Mouse (Mus musculus): ENCODE data around the gene Ptgds. TPM values are rescaled to one million over a fixed set of nuclear protein-coding genes. Genes with fewer than 3 reads are reported as not detected.

Ptgds gene
- polyA plus RNA-seq, 2 experiments: 0.17 to 0.96 TPM

- 13% methylated on average over 7 of the region's 7 CpGs for WGBS (ENCODE audit: insufficient replicate concordance)
- no peak for DNase-seq (ENCODE audit: low read depth in 3 of 3, low spot score in 3 of 3)
- Histone ChIP-seq H3K9ac (replicated peaks) (no peak overlapping the region), H3K27ac (no peak overlapping the region), H3K4me3 (ENCODE audit: insufficient read depth in 1 of 2, low read depth in 2 of 2, low read length in 2 of 2) (no peak overlapping the region), H3K36me3 (replicated peaks; ENCODE audit: control insufficient read depth, insufficient read depth, low read depth) (no peaks in the 10 kb centered on the region), H3K4me2 (ENCODE audit: low read depth) (no peak overlapping the region), H3K27me3 (ENCODE audit: control insufficient read depth, insufficient read depth, low read length) (no peaks in the 10 kb centered on the region), H3K9me3 (ENCODE audit: control insufficient read depth, low read length) (no peaks in the 10 kb centered on the region), H3K4me1 (replicated peaks; ENCODE audit: control insufficient read depth in 2 of 2, insufficient read depth in 2 of 2, low read length in 1 of 2) (peaks cover 0 to 15% of the 10 kb centered on the region in 2 experiments; a peak in 2 of 4 replicates)
- TF ChIP-seq EP300 (IDR thresholded peaks at IDR 0.05; ENCODE audit: low read depth): no peak
- peak; percentile 69 for TF ChIP-seq CTCF (IDR thresholded peaks at IDR 0.05; ENCODE audit: low read depth)
- no peak for ATAC-seq (ENCODE audit: insufficient read depth)
These were observed 13.1 kb upstream of the Ptgds start for GRCm38 (mm10) chr2:25482969-25483368.

GRCm38 (mm10) chr2:25480541-25480940 lies 10.7 kb upstream of the Ptgds start:
- WGBS (ENCODE audit: insufficient replicate concordance): 68% methylated on average over 1 of the region's 1 CpGs

GRCm38 (mm10) chr2:25479551-25480311 lies 9.9 kb upstream of the Ptgds start:
- Histone ChIP-seq H3K27ac (no peak overlapping the region), H3K9me3 (ENCODE audit: control insufficient read depth, low read length) (no peaks in the 10 kb centered on the region), H3K27me3 (ENCODE audit: control insufficient read depth, insufficient read depth, low read length) (no peaks in the 10 kb centered on the region), H3K4me3 (ENCODE audit: insufficient read depth in 1 of 2, low read depth in 2 of 2, low read length in 2 of 2) (no peak overlapping the region), H3K4me1 (replicated peaks; ENCODE audit: control insufficient read depth in 2 of 2, insufficient read depth in 2 of 2, low read length in 1 of 2) (no peaks in the 10 kb centered on the region), H3K9ac (replicated peaks) (no peak overlapping the region), H3K36me3 (replicated peaks; ENCODE audit: control insufficient read depth, insufficient read depth, low read depth) (no peaks in the 10 kb centered on the region), H3K4me2 (ENCODE audit: low read depth) (no peak overlapping the region)
- no peak for ATAC-seq (ENCODE audit: insufficient read depth)
- 48% methylated on average over 10 of the region's 10 CpGs for WGBS (ENCODE audit: insufficient replicate concordance)
- TF ChIP-seq EP300 (IDR thresholded peaks at IDR 0.05; ENCODE audit: low read depth) (no peak), CTCF (IDR thresholded peaks at IDR 0.05; ENCODE audit: low read depth) (no peak)
- DNase-seq (ENCODE audit: low read depth in 3 of 3, low spot score in 3 of 3): no peak

More at GRCm38 (mm10) chr2:25480541-25480940, 10.7 kb upstream of the Ptgds start:
- Histone ChIP-seq H3K36me3 (replicated peaks; ENCODE audit: control insufficient read depth, insufficient read depth, low read depth) (no peaks in the 10 kb centered on the region), H3K27me3 (ENCODE audit: control insufficient read depth, insufficient read depth, low read length) (no peaks in the 10 kb centered on the region), H3K4me2 (ENCODE audit: low read depth) (no peak overlapping the region), H3K27ac (no peak overlapping the region), H3K9me3 (ENCODE audit: control insufficient read depth, low read length) (no peaks in the 10 kb centered on the region), H3K4me1 (replicated peaks; ENCODE audit: control insufficient read depth in 2 of 2, insufficient read depth in 2 of 2, low read length in 1 of 2) (peaks cover 0 to 2% of the 10 kb centered on the region in 2 experiments; a peak in 2 of 4 replicates), H3K9ac (replicated peaks) (no peak overlapping the region), H3K4me3 (ENCODE audit: insufficient read depth in 1 of 2, low read depth in 2 of 2, low read length in 2 of 2) (no peak overlapping the region)
- TF ChIP-seq CTCF (IDR thresholded peaks at IDR 0.05; ENCODE audit: low read depth) (no peak), EP300 (IDR thresholded peaks at IDR 0.05; ENCODE audit: low read depth) (no peak)
- no peak for DNase-seq (ENCODE audit: low read depth in 3 of 3, low spot score in 3 of 3)
- ATAC-seq (ENCODE audit: insufficient read depth): no peak

- no peak for DNase-seq (ENCODE audit: low read depth in 3 of 3, low spot score in 3 of 3)
These were observed 8.3 kb upstream of the Ptgds start for GRCm38 (mm10) chr2:25477967-25478675.

GRCm38 (mm10) chr2:25477541-25477940 lies 7.7 kb upstream of the Ptgds start:
- no peak for DNase-seq (ENCODE audit: low read depth in 3 of 3, low spot score in 3 of 3)
- no peaks in the 10 kb centered on the region for H3K9me3 ChIP-seq (ENCODE audit: control insufficient read depth, low read length)
- no peaks in the 10 kb centered on the region for H3K36me3 ChIP-seq (replicated peaks; ENCODE audit: control insufficient read depth, insufficient read depth, low read depth)
- H3K4me2 ChIP-seq (ENCODE audit: low read depth): no peak overlapping the region
- H3K4me3 ChIP-seq (ENCODE audit: insufficient read depth in 1 of 2, low read depth in 2 of 2, low read length in 2 of 2): no peak overlapping the region
- TF ChIP-seq CTCF (IDR thresholded peaks at IDR 0.05; ENCODE audit: low read depth) (no peak), EP300 (IDR thresholded peaks at IDR 0.05; ENCODE audit: low read depth) (no peak)
- no peak for ATAC-seq (ENCODE audit: insufficient read depth)
- 72% methylated on average over 8 of the region's 8 CpGs for WGBS (ENCODE audit: insufficient replicate concordance)
- H3K27ac ChIP-seq: no peak overlapping the region
- H3K9ac ChIP-seq (replicated peaks): no peak overlapping the region
- no peaks in the 10 kb centered on the region for H3K4me1 ChIP-seq (replicated peaks; ENCODE audit: control insufficient read depth in 2 of 2, insufficient read depth in 2 of 2, low read length in 1 of 2)
- no peaks in the 10 kb centered on the region for H3K27me3 ChIP-seq (ENCODE audit: control insufficient read depth, insufficient read depth, low read length)

More at GRCm38 (mm10) chr2:25477967-25478675, 8.3 kb upstream of the Ptgds start:
- TF ChIP-seq CTCF (IDR thresholded peaks at IDR 0.05; ENCODE audit: low read depth) (no peak), EP300 (IDR thresholded peaks at IDR 0.05; ENCODE audit: low read depth) (no peak)
- 77% methylated on average over 3 of the region's 3 CpGs for WGBS (ENCODE audit: insufficient replicate concordance)
- H3K27me3 ChIP-seq (ENCODE audit: control insufficient read depth, insufficient read depth, low read length): no peaks in the 10 kb centered on the region
- H3K4me2 ChIP-seq (ENCODE audit: low read depth): no peak overlapping the region
- no peak for ATAC-seq (ENCODE audit: insufficient read depth)
- no peak overlapping the region for H3K4me3 ChIP-seq (ENCODE audit: insufficient read depth in 1 of 2, low read depth in 2 of 2, low read length in 2 of 2)
- H3K4me1 ChIP-seq (replicated peaks; ENCODE audit: control insufficient read depth in 2 of 2, insufficient read depth in 2 of 2, low read length in 1 of 2): no peaks in the 10 kb centered on the region
- no peak overlapping the region for H3K9ac ChIP-seq (replicated peaks)
- H3K27ac ChIP-seq: no peak overlapping the region
- H3K36me3 ChIP-seq (replicated peaks; ENCODE audit: control insufficient read depth, insufficient read depth, low read depth): no peaks in the 10 kb centered on the region
- no peaks in the 10 kb centered on the region for H3K9me3 ChIP-seq (ENCODE audit: control insufficient read depth, low read length)
